Mouse (Mus musculus): Measurements from ENCODE around the gene Kcnq5. TPM values are rescaled to one million over a fixed set of nuclear protein-coding genes. Genes with fewer than 3 reads are reported as not detected.
A peak's percentile ranks its signal among the peaks of the same experiment; 100 is the strongest.

Kcnq5 gene
- polyA plus RNA-seq, 1 experiment from 2014 or later = 0.71 TPM

DNA sequence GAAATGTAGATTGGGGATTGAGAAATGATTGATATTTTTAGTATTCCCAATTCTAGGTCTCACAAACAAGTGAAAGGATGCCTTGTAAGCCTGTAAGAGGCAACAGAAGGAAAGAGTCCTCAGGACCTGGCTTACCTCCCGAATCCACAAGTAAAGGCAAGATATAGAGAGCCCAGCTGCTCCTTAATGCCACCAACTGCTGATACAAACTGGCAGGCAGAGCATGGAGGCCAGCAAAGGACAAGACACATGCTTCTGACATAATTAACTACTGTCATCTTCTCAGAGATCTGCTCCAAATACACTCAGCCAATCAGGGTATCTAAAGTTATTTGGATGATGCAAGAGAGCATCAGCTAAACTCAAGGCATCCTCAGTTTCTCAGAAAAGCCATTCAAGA is 93.3 kb downstream of the Kcnq5 start:
- ATAC-seq (replicated peaks; ENCODE audit: low FRiP score, low read depth) (no peak), DNase-seq (ENCODE audit: low spot score) (no peak)
- Histone ChIP-seq H3K27ac (no peak overlapping the region), H3K27me3 (ENCODE audit: insufficient read depth, low read length) (no peaks in the 10 kb centered on the region), H3K4me1 (replicated peaks; ENCODE audit: insufficient read depth, low read length) (no peaks in the 10 kb centered on the region), H3K9me3 (replicated peaks; ENCODE audit: low read length) (no peaks in the 10 kb centered on the region), H3K36me3 (ENCODE audit: insufficient read depth, low read length) (no peaks in the 10 kb centered on the region), H3K9ac (ENCODE audit: low read depth, low read length) (no peak overlapping the region), H3K4me2 (ENCODE audit: low read length) (no peak overlapping the region), H3K4me3 (replicated peaks; ENCODE audit: low read depth, low read length) (no peak overlapping the region)
- no peak for TF ChIP-seq CTCF (IDR thresholded peaks at IDR 0.05; ENCODE audit: low read depth)
- WGBS = 88% methylated on average over 1 of the region's 1 CpGs

DNA sequence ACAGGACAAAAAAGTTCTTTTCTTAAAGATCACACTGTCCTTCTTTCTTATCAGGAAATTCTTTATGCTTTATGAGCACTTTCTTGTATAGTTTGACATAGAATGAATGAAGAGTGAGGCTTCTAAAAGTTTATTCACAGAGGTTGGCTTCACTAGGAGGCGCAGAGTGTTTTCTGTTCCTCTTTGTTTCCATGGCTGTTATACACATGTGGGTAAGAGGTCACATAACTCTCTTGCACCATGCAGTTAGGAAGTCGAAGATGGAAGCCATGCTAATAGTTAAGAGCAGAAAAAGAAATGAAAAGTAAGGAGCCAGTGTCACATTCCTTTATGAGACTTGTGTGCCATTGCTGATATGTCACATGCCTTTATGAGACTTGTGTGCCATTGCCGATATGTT is 105.3 kb downstream of the Kcnq5 start:
- Histone ChIP-seq H3K9ac (ENCODE audit: low read depth, low read length) (no peak overlapping the region), H3K27me3 (ENCODE audit: insufficient read depth, low read length) (no peaks in the 10 kb centered on the region), H3K36me3 (ENCODE audit: insufficient read depth, low read length) (no peaks in the 10 kb centered on the region), H3K4me2 (ENCODE audit: low read length) (no peak overlapping the region), H3K4me1 (replicated peaks; ENCODE audit: insufficient read depth, low read length) (no peaks in the 10 kb centered on the region), H3K4me3 (replicated peaks; ENCODE audit: low read depth, low read length) (no peak overlapping the region), H3K27ac (no peak overlapping the region), H3K9me3 (replicated peaks; ENCODE audit: low read length) (no peaks in the 10 kb centered on the region)
- DNase-seq (ENCODE audit: low spot score) (no peak), ATAC-seq (replicated peaks; ENCODE audit: low FRiP score, low read depth) (no peak)
- TF ChIP-seq CTCF (IDR thresholded peaks at IDR 0.05; ENCODE audit: low read depth) = no peak
- 77% methylated on average over 3 of the region's 3 CpGs for WGBS

DNA sequence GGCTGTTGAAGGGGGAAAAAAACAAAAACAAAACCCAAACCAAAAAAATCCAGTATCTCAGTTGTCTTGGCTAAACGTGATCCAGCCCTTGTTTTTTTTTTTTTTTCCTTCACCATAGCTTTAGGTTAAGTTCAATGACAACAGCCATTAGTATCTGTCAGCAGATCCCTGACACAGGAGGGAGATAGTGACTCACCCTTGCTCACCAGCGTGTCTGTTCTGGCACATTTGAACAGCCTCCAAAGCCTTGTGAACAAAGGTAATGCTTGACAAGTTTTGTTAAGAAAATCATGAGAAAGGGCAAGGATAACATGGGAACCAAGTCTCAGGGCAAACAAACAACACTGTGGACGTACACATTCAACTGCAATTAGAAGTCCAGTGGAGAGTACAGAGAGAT is 123.2 kb downstream of the Kcnq5 start:
- DNase-seq (ENCODE audit: low spot score) = no peak
- H3K27me3 ChIP-seq (ENCODE audit: insufficient read depth, low read length) = no peaks in the 10 kb centered on the region
- H3K9ac ChIP-seq (ENCODE audit: low read depth, low read length) = no peak overlapping the region
- WGBS = 22% methylated on average over 3 of the region's 3 CpGs
- H3K4me1 ChIP-seq (replicated peaks; ENCODE audit: insufficient read depth, low read length) = no peaks in the 10 kb centered on the region
- no peak overlapping the region for H3K4me3 ChIP-seq (replicated peaks; ENCODE audit: low read depth, low read length)
- no peaks in the 10 kb centered on the region for H3K36me3 ChIP-seq (ENCODE audit: insufficient read depth, low read length)
- no peaks in the 10 kb centered on the region for H3K9me3 ChIP-seq (replicated peaks; ENCODE audit: low read length)
- no peak for TF ChIP-seq CTCF (IDR thresholded peaks at IDR 0.05; ENCODE audit: low read depth)
- no peak overlapping the region for H3K4me2 ChIP-seq (ENCODE audit: low read length)
- ATAC-seq (replicated peaks; ENCODE audit: low FRiP score, low read depth) = no peak
- H3K27ac ChIP-seq = no peak overlapping the region

DNA sequence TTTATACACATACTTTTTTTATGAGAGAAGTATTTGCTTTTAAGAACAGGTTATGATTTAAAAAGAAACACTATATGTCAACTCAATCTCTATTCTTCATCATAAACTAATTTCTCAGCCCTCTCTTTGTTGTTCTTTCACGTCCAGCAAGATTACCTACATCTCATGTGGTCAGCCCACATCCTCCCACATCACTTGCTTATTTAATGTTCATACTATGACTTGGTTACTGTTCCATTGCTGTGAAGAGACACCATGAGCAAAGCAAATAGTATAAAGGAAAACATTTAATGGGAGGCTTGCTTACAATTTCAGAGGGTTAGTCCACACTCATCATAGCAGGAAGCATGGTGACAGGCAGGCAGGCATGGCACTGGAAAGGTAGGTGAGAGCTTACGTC is 124.4 kb downstream of the Kcnq5 start:
- Histone ChIP-seq H3K4me1 (replicated peaks; ENCODE audit: insufficient read depth, low read length) (no peaks in the 10 kb centered on the region), H3K4me3 (replicated peaks; ENCODE audit: low read depth, low read length) (no peak overlapping the region), H3K9me3 (replicated peaks; ENCODE audit: low read length) (no peaks in the 10 kb centered on the region), H3K4me2 (ENCODE audit: low read length) (no peak overlapping the region), H3K27ac (no peak overlapping the region), H3K9ac (ENCODE audit: low read depth, low read length) (no peak overlapping the region), H3K27me3 (ENCODE audit: insufficient read depth, low read length) (no peaks in the 10 kb centered on the region), H3K36me3 (ENCODE audit: insufficient read depth, low read length) (no peaks in the 10 kb centered on the region)
- ATAC-seq (replicated peaks; ENCODE audit: low FRiP score, low read depth) = no peak
- DNase-seq (ENCODE audit: low spot score) = no peak
- 78% methylated on average over 2 of the region's 2 CpGs for whole genome bisulfite sequencing
- TF ChIP-seq CTCF (IDR thresholded peaks at IDR 0.05; ENCODE audit: low read depth) = no peak

DNA sequence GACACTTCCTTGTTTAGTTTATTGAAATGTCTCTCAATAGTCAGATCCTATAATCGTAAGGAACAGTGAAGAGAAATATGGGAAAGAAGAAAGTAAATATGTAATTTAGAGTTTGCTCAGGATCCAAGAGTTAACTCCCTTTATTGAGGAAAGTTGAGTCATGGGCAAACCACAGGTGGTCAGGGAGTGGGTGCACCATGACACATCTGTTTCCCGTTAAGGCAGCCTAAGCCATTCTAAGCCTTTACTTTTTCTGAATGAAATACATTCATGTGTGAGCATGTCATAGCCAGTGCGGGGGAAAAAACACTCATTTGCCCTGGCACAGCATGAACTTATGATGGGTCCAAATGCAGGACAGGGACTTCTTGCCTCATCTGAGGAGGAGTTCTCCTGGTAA is 125.4 kb downstream of the Kcnq5 start:
- TF ChIP-seq CTCF (IDR thresholded peaks at IDR 0.05; ENCODE audit: low read depth) = no peak
- H3K4me3 ChIP-seq (replicated peaks; ENCODE audit: low read depth, low read length) = no peak overlapping the region
- no peaks in the 10 kb centered on the region for H3K4me1 ChIP-seq (replicated peaks; ENCODE audit: insufficient read depth, low read length)
- no peaks in the 10 kb centered on the region for H3K9me3 ChIP-seq (replicated peaks; ENCODE audit: low read length)
- H3K27ac ChIP-seq = no peak overlapping the region
- 77% methylated on average over 3 of the region's 3 CpGs for WGBS
- no peak overlapping the region for H3K4me2 ChIP-seq (ENCODE audit: low read length)
- ATAC-seq (replicated peaks; ENCODE audit: low FRiP score, low read depth) (no peak), DNase-seq (ENCODE audit: low spot score) (no peak)
- no peaks in the 10 kb centered on the region for H3K27me3 ChIP-seq (ENCODE audit: insufficient read depth, low read length)
- no peak overlapping the region for H3K9ac ChIP-seq (ENCODE audit: low read depth, low read length)
- H3K36me3 ChIP-seq (ENCODE audit: insufficient read depth, low read length) = no peaks in the 10 kb centered on the region

DNA sequence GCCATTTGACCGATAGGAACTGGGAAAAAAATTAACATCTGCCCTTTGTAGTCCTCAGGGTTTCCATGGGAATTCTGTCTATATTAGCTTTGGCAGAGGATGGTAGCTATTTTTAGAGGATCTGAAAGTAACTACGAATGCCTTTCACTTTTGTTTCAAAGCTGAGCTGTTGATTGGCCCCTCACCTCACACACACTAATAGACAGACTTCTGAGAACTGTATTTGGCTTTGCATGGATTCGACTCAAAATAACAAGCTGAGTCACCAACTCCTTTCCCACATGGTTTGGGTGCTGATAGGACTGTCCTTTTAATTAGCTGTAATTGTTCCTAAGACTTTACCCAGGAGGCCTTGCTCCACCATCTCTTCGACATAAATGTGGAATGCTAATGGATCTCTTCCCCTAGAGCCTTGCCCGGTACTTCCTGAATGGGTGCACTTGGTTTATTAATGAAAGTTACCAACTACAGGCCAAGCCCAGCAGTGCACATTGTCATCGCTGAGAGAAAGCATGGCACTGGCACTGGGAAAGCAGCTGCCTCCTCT is 131.8 kb downstream of the Kcnq5 start:
- H3K36me3 ChIP-seq (ENCODE audit: insufficient read depth, low read length) = no peaks in the 10 kb centered on the region
- DNase-seq (ENCODE audit: low spot score) (peak; percentile 30), ATAC-seq (replicated peaks; ENCODE audit: low FRiP score, low read depth) (no peak)
- H3K27ac ChIP-seq = no peak overlapping the region
- no peaks in the 10 kb centered on the region for H3K27me3 ChIP-seq (ENCODE audit: insufficient read depth, low read length)
- no peak overlapping the region for H3K4me2 ChIP-seq (ENCODE audit: low read length)
- no peak for TF ChIP-seq CTCF (IDR thresholded peaks at IDR 0.05; ENCODE audit: low read depth)
- no peaks in the 10 kb centered on the region for H3K4me1 ChIP-seq (replicated peaks; ENCODE audit: insufficient read depth, low read length)
- H3K4me3 ChIP-seq (replicated peaks; ENCODE audit: low read depth, low read length) = no peak overlapping the region
- WGBS = 72% methylated on average over 6 of the region's 6 CpGs
- no peaks in the 10 kb centered on the region for H3K9me3 ChIP-seq (replicated peaks; ENCODE audit: low read length)
- no peak overlapping the region for H3K9ac ChIP-seq (ENCODE audit: low read depth, low read length)

DNA sequence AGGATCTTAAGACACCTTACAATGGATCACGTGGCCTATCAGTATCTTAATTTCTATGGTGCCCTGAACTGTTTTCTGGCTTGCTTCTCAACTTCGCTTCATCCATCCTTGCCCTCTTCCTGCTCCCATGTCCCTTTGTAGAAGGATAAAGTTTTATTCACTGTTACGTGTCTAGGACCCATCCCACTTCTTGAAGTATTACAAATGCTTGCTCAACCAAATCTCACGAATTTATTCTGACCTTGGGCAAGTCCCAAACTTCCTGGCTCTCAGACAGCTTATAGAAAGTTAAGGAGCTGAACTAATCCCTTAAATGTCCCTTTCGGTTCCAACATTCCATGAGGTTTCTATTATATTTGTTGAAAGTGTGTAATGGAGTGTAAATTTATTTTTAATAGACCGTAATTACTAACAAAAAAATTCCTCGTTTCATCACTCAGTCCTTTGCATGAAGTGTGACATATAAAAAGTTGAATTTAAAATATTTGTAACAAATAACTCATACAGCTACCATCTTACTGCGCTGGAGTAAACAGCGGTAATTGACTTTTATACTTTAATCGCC is 141.6 kb downstream of the Kcnq5 start:
- ATAC-seq (replicated peaks; ENCODE audit: low FRiP score, low read depth) (no peak), DNase-seq (ENCODE audit: low spot score) (no peak)
- Histone ChIP-seq H3K27ac (no peak overlapping the region), H3K36me3 (ENCODE audit: insufficient read depth, low read length) (no peaks in the 10 kb centered on the region), H3K4me3 (replicated peaks; ENCODE audit: low read depth, low read length) (no peak overlapping the region), H3K27me3 (ENCODE audit: insufficient read depth, low read length) (no peaks in the 10 kb centered on the region), H3K9ac (ENCODE audit: low read depth, low read length) (no peak overlapping the region), H3K4me1 (replicated peaks; ENCODE audit: insufficient read depth, low read length) (no peaks in the 10 kb centered on the region), H3K4me2 (ENCODE audit: low read length) (no peak overlapping the region), H3K9me3 (replicated peaks; ENCODE audit: low read length) (no peaks in the 10 kb centered on the region)
- TF ChIP-seq CTCF (IDR thresholded peaks at IDR 0.05; ENCODE audit: low read depth) = no peak
- 81% methylated on average over 10 of the region's 10 CpGs for WGBS
